Mouse (Mus musculus) retina, embryonic 14.5 days (tissue): ENCODE data around the gene Armcx1.
"Not testable (repeated sequence)": the region's sequence is repeated elsewhere in the genome, so short reads cannot be mapped to it uniquely, and the experiment has no call there.

Experiments
- DNase-seq: peaks from one replicate; pipeline ENCODE4 v3.0.0-alpha.2; 2015; ENCODE audit warnings: low spot score

The Armcx1 gene

DNA sequence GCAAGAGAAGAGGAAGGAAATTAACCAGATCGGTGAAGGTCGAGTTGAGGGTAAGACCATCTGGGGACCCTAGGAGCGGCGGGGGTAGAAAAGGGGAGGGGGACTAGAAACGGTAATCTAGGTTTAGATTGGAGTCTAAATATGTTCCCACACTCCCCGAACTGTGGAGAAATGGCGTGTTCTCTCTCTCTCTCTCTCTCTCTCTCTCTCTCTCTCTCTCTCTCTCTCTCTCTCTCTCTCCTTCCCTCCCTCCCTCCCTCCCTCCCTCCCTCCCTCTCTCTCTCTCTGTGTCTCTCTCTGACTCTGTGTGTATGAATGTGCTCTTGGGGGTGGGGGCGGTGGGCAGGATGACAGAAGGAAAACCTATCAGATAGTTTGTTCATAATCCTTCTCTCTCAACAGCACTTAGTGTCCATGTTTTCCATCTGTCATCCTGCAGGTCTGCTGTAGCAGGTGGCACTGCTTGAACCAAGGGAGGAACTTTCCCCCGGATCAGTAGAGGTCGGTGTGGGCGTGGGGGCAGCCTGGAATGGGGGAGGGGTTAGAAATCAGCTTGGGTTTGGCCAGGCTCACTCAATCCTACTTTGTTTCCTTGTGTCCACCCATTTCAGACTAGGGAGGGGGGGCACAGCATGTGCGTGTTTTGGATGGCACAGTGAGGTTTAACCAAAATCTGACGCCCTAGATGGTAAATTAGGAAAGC lies 39.7 kb downstream of the Armcx1 start:
- peak; percentile 15 for DNase-seq

DNA sequence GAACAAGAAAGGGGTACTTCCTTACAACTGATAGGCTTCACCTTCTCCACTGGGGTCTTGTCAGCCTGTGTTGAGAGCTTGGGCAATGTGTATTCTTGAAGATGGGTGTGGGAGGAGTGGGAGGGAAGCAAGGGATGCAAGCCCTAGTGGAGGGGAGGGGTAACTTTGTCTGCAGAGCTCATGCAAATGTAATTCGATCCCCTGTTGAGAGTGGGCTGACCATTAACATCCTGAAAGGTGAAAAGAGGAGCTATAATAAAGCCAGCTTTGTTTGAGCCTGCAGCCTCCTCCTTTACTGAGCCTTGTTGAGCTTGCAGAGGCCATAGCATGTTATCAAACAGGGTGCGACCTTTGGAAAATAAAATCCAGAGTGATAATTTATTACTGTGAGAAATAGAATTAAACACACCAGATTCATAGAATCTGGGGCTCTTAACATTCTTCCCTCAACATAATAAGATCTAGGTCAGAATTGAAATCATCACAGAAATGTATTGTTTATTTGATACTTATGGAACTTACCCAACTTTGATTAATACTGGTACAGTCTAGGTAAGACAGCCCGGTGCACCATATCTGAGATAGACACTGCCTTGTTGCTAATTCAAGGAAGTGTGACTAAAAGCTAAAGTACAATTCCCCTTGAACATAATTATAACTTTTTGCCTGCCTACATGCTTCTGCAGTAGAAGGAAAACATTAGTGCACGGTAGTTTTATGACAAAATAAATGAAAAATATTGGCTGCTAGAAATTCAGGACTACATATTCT lies 45.9 kb downstream of the Armcx1 start:
- not testable (repeated sequence) for DNase-seq
